Mouse (Mus musculus): ENCODE results near the gene Ctnnbl1. TPM values are rescaled to one million over a fixed set of nuclear protein-coding genes. Genes with fewer than 3 reads are reported as not detected.
A peak's percentile ranks its signal among the peaks of the same experiment; 100 is the strongest.

Gene Ctnnbl1
- total RNA-seq, 2 experiments from 2014 or later: 20.6 to 22.6 TPM

DNA sequence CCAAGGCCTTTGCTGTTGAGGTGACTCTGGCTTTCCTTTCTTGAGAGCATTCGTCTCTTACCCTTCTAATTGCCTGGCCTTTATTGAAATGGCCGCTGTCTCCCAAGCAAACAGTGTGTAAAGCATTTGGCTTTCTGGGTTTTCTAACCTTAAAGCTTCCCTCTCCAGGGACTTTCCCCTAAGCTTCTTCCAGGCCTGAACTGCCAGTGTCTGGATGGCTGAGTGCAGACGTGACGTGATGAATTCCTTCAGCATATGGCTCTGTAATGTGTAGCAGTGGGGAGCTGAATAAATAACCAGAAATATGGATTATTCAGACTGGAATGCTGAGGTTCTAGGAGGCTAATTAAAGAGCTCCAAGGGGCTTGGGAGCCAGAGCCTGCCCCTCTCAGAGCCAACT is 84.1 kb downstream of the Ctnnbl1 start:
- DNase-seq: no peak

DNA sequence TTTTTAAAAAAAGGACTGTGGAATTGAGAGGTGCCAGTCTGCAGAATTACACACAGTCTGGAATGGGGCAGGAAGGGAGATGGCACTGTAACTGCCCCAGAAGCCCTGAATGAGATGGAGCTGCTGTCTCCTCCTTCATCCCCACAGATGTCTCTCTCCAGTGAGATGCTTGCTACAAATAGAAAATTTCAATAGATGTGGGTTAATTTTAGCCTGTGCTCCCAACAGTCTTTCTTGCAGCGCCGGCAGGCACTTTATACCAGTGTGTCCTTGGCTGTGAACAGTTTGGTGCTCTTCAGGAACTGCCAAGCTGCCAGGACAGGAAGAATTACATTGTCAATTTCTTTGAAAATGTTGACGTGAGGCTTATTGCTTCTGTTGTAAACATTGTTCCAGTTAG is 86.3 kb downstream of the Ctnnbl1 start:
- DNase-seq: no peak

DNA sequence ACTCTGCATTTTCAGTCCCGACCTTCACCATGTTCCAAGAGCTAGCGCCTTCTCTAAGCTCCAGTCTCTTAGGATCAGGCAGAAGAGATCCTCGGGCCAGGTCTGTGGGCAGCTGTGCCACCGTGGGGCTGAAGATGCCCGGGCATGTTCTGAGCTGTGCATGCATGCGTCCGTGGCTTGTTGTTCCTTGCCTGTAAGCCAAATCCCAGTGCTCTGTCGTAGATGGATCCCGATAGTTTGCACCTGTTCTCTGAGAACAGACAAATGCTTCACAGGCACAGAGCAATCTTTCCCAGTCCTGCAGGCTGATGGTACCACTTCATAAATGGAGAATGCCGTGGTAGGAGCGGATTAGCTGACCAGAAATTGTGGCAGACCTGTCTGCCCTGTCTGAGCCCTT is 87.0 kb downstream of the Ctnnbl1 start:
- no peak for DNase-seq

DNA sequence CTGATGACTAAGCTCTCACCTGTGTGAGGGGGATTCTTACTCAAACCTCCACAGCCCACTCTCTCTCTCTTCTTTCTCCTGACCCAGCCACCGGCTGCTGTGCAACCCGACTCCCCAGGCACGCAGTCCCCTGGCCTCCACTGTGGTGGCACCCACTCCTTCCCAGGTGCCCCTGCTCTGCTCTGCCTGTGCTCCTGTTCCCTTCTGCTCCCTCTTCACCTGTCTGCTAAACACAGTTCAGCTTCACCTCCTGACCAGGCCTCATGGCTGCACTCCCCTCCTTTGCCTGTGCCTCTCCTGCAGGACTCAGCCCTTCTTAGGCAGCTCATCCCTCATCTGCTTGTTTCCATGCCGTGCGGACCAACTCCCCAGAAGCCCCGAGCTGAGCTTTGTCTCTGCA is 92.9 kb downstream of the Ctnnbl1 start:
- DNase-seq: no peak

DNA sequence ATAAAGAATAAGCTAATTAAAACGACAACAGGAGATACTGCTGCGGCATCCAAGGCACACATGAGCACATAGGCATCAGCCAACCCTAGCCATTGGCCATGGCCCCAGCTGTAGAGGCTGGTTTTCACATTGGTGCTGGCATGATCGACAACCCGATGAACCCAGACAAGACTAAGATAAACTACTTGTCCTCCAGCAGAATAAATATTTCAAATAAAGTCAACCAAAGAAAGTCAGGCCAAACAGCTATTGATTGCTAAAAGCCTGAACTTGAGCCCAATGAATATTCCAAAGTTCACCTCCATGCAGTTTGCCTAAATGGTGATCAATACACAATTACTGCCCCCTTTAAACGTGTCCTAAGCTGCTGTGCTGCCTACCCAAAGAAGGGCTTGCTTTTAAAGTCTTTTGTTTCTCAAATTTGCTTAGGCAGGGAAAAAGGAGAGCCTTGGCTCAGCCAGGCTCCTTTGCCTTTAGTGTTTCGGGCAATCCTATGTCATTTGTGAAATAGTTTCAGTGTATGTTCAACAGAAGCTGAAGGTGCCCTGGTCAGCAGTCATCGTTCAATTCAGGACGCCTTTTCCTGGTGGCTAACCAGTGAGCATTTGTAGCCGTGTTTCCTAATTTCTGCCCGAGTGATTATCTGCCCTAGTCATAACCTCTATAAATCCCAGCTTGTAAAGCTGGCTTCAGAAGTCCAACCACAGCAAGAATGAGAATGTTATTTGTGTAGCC is 93.6 kb downstream of the Ctnnbl1 start:
- DNase-seq: no peak

DNA sequence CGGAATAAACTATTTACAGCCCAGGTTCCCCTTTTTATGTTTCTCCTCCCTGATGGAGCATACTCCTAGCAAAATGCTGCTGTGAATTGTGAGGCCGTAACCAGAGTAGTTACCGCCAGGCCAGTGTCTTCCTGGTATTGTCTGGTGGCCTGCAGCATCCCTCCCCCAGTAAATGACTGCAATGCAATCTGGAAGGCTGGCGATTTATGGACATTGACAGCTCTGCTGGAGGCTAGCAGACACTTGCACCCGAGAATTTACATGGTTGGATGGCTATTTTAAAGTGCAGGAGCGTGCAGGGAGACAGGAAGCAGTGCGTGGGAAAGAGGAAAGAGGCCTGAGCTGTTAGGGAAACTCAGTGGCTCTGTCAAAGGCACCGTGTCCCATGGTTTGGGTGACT is 99.8 kb downstream of the Ctnnbl1 start:
- no peak for DNase-seq

DNA sequence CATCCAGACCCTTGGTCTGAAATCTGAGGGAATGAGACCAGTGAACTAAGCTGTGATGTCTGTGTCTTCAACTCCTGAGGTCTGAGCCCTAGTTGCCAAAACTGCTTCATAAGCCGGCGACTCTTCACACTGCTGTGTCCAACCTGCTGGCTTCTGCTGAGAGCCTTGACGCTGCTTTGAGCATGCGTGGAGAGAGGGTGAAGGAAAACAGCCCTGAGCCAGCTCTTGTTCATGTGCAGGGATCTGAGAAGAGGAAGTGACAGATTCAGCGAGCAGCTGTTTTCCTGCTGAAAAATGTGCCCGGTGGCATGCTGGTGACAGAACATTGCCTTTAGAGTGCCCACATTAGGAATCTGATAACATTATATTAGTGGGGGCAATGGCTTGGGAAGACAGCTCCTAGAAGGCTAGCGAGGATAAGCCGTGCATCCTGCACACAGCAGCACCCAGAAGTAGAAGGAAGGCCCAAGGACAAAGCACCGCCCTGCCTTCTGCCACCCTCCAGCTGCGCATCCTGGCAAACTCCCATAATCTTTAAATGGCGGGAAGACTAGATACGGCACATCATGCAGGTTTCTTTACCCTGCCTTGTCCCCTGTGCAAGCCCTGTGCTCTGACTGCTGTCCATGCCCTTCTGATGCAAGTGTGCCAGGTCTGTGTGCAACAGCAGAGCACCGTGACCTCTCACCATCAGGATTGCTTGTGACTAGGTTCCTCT is 101.2 kb downstream of the Ctnnbl1 start:
- no peak for DNase-seq

DNA sequence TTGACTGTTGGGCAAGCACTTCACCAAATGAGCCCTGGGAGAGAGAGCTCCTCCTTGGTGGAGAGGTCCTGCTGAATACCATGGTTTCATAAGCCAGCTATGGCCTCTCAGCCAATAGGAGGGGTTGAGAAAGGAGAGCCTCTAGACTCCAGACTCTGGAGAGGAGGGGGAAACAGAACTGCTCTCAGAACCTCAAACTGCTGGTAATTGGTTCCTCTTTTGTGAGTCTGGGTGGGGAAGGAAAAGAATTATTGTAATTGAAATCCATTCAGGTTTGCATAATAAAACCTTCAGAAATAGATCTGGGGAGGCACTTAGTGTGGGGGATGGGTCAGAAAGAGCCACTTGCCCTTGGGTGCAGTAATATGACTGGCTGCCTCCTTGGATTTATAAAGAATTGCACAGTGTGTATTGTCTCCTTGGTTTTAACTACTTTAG is 103.5 kb downstream of the Ctnnbl1 start:
- no peak for DNase-seq

DNA sequence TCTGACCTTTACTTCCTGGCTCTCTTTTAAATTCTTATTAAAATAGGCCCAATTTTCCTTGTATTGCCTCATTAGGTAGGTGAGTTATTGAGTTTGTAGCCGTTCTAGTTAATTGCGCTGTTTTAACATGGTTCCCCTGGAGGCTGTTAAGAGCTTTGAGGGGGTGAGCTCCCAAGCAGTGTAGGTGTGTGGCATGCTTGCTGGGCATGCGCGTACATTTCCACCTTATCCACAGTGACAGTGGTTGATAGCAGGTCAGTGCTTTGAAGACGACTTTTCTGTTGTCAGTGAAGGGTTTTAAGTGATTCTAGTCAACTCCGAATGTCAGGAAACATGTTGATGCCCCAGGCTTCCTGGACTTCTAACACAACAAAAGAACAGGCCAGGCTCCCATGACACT is 103.9 kb downstream of the Ctnnbl1 start:
- no peak for DNase-seq

DNA sequence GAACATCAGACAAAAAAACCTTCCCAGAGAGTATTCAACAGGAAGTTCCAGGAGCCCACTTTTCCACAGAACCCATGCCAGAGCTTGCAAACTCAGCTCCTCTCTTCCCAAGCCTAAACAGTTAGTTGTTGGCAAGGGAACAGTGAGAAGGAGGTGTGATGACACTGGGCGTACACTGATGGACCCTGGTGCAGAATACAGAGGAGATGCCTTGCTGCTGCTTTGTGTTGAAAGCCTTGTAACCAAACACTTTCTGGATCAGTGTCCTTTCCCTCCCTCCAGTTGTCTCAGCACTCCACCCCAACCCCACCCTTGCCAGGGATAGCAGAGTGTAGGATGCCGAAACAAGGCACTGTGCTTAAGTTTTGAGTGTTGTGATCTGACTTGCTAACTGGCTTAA is 107.5 kb downstream of the Ctnnbl1 start:
- DNase-seq: no peak

DNA sequence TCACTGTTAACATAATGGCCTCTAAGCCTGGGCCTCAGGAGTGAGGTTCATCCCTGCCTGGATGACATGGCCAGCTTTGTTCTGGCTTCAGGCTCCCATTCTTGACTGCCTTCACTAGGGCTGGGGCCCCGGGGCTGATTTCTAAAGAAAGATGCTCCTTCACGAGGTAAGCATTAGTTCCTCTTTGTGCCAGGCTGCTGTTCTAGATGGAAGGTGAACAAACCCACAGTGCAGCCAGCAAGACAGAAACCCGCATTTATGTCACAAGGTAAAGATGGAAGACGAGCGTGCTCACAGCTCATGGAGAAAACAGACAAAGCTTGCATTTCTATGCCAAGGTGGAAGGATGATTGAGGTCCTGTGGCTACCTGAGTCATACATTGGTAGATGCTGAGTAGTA is 108.6 kb downstream of the Ctnnbl1 start:
- no peak for DNase-seq

DNA sequence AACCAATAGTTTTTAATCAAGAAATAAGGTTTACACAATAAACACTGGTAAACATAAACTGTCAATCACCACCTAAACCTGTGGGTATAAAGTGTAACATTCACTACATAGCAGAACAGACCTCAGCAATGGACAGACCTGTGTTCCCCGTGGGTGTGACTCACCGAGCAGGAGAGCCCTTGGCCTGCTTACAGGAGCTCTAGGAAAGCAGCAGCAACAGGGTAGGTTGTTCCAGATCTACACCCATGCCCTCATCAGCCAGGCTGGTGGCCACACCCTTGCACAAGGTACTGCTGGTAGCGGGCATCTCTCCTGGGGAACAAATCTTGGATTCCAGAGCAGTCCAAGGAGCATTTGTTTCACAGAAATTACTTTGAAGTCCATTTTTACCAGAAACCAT is 115.9 kb downstream of the Ctnnbl1 start:
- no peak for DNase-seq

DNA sequence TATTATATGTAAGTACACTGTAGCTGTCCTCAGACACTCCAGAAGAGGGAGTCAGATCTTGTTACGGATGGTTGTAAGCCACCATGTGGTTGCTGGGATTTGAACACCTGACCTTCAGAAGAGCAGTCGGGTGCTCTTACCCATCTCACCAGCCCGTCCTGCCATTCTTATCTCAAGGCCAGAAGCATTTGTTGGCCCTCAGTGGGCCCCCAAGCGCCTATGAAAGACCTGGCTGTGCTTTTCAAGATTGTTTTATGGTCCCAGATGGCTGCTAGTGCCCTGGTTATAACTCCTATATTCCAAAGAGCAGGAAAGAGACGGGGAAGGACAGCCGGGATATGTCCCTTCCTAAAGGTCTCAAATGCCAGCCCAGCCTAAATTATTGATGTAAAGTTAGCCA is 118.6 kb downstream of the Ctnnbl1 start:
- no peak for DNase-seq

DNA sequence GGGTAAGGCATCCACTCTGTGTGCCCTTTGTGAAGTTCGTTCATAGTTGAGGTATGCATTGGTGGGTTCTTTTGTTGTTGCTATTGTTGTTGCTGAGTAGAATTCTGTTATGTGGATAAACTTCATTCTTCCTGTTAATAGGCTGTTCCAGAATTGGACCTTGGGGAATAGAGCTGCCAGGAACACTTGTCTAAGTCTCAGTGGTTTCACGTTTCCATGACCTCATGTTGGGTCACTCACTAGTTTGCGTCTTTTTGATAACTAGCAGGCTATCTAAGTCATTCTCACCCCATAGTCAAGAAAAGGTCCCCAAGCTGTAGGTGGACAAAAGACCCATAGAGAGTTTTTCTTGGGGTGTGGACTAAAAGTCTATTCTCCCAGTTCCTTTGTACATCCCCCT is 120.3 kb downstream of the Ctnnbl1 start:
- no peak for DNase-seq

DNA sequence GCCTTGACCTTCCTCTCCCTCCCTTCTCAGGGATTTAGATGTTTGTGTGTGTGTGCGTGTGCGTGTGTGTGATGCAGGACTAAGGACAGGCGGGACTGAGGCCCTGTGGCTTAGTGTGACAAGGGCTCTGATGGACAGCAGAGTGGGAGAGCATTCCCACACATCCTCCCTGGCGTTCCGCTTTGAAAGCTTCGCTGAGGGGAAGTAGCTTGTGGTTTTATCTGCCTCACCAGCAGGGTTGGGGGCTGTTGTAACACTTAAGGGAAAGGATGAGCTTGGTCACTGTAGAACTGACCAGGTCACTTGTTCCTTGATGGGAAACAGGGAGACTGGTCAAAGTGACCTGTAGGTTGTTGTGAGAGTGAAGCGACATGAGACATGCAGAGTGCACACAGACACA is 121.1 kb downstream of the Ctnnbl1 start:
- DNase-seq: no peak

DNA sequence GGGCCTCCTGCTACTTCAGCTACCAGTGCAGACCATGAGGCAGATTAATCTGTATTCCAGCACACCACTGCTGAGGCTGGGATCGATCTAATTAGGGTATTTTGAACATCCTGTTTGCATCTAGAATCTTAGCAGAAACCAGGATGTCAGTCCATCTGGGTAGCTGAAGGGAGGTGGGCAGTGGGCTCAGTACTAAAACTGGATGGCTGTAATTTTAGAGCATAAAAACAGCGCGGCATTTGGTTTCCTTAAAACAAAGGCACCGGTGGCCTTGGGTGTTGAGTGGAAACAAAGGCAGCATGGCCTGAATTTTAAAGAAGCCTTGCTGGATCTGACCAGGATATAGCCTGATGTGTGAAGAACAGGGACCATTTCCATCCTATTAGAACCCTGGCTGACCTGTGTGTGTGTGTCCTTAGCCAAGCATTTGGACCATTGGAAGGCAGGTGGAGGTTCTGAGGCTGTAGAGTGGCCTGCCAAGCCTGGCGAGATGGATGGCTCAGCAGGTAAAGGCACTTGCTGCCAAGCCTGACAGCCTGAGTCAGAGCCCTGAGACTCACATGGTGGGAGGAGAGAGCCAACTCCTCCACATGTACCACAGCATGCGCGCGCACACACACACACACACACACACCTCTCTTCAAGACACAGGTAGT is 122.0 kb downstream of the Ctnnbl1 start:
- no peak for DNase-seq

DNA sequence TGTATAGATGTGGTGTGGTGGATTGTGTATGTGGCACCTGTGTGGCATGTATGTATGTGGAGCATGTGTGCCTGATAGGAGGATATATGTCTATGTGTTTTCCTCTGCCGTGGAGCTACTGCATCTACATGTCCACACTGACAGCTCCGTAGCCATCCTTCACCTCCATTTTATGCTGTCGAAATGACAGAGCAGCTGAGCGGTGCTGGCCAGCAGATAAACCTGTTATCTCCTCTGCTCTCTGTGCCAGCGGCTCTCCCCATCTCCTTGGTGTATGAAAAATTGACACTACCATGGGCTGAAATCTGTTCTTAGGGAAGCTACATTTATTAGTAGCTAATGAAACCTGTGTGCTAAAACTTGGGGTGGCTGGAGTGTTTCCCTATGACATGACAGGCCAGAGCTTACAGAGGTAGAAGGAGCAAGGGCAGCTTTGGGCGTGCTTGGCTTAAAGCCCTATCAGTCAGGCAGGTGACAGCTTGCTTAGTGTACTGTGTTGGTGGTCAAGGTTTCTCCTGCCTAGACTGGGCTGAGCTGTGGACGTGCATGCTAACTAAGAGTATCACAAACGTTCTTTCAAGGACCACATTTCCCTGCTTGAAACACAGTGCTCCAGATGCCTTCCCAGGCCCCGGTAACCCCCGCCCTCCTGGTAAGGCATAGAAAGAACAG is 124.2 kb downstream of the Ctnnbl1 start:
- DNase-seq: no peak

DNA sequence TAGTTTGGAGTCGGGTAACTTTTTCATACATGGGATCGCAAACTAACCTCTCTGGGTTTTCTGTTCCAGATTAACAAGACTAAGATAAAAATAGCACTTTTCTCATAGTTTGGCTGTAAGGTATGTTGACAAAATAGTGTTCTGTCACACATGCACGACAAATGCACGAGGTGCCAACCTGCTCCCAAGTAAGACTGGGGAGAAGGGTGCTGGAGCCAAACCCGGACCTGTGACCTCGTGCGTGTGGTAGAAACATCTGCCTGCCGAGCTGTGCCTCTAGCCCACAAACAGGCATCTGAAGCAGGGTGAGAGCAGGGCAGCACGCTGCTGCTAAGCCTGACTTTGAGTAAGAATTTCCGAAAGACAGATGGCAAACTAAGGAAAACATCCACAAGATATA is 125.1 kb downstream of the Ctnnbl1 start:
- no peak for DNase-seq

DNA sequence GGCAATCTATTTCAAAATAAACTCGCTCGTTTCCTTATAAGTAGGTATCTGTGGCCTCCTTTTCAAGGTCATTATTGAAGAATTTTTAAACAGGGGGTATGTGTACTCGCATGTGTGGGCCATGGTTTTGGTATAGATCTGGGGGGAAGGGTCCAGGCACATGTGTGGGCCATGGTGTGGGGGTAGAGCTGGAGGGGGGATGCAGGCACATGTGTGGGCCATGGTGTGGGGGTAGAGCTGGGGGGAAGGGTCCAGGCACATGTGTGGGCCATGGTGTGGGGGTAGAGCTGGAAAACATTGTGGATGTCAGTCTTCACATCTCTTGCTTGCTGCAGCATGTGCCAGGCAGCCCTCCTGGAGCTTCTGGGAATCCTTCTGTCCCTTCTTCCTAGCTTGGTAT is 129.9 kb downstream of the Ctnnbl1 start:
- no peak for DNase-seq

DNA sequence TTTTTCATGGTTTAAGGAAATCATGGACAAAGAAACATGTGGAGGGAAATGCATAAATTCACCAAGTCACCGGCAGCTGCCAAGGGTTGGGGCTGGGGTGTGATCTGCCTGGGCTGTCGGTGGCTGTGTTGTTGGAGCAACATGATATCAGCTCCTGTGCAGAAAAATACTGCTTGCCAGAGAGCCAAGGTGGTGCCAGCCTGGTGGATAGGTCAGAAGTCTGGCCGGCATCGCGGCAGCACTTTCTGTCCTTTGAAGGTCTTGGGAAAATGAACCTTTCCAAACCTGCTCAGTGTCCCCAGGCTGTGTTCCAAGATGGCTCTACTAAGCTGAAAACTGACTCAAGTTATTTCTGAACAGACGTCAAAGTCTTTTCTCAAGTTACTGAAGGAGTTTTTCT is 133.0 kb downstream of the Ctnnbl1 start:
- peak; percentile 67 for DNase-seq

DNA sequence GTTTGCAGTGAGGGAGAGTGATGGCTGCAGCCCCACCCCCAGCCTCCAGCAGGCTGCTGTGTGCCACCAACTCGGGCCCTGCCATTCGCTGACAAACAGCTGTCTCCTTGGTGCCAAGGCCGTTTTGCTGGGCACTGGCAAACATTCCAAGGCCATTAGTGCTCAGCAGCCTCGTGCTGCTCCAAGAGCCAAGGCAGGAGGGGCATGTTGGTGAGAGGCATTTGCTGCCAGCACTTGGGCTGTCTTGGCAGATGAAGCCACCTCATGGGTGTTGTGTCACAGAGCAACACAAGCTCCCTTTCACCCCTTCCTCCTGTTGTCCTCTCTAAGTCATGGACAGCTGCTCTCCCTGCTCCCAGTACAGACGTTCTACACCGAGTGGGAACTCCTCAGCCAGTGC is 136.0 kb downstream of the Ctnnbl1 start:
- DNase-seq: peak; percentile 91

DNA sequence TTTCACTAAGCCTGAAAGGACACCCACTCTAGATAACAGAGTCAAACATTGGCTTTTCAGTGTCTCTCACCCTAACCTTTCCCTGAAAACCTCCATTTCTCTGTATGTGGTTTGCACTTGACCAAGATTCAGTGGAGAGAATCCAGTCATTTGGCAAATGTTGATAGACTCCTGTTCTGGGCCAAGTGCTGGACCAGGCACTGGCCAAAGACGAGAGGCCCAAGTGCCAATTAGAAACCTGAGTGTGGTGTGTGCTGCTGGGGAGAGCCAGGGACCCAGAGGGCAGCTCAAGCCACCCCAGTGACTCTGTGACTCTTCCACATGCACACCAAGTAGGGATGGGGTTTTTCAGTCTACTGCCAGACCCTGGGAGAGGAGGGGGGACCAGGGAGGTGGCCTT is 136.5 kb downstream of the Ctnnbl1 start:
- DNase-seq: peak; percentile 45

DNA sequence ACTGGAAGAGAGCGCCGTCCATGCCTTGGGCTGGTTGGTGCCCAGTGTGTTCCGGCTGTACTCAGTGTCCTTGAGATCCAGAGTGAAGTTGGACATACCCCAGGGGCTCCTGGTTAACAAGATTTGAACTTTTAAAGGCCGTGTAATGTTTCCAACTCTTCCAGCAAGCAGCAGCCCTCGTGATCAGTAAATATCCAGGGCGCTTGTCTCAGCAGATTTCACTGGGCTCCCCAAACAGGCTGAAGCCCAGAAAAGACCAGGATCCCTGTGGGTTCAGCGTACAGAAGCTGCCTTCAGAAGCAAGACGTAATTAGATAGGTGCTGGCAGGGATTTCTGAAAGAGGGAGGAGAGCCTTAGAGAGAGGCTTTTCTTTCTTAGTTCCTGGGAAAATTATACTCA is 137.9 kb downstream of the Ctnnbl1 start:
- peak; percentile 35 for DNase-seq

Measured in adrenal gland, postnatal 10 days (tissue).